Mouse (Mus musculus) regulatory T cell (primary cell): Measurements from ENCODE around the gene Frs2.
"Not testable (repeated sequence)": the region's sequence is repeated elsewhere in the genome, so short reads cannot be mapped to it uniquely, and the experiment has no call there.

Experiments
- in situ Hi-C: fragments of 300-600 bp; cut with MboI, MseI; formaldehyde crosslinking; loops from one replicate; pipeline ENCODE4 v1.15.1; 2025; ENCODE audit warnings: high pct_unique_total_duplicates

Frs2 gene

DNA sequence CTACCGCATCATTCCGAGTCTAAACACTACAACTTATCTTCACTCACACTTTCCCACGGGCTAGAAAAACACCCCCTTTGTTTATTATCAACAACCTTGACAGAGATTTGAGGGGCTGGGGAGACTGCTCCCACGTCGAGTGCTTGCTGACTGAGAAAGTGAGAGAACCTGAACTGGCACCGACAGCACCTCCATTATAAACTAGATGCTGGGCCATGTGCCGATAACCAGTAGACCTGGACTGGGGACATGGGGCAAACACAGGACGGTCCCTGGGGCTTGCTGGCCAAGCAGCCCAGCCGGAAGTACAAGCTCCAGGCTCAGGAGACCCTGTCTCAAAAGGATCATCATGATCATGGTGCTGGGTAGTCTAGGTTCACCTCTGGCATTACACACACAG is 1.9 kb downstream of the Frs2 start:
- in situ Hi-C loops = no loop called here

DNA sequence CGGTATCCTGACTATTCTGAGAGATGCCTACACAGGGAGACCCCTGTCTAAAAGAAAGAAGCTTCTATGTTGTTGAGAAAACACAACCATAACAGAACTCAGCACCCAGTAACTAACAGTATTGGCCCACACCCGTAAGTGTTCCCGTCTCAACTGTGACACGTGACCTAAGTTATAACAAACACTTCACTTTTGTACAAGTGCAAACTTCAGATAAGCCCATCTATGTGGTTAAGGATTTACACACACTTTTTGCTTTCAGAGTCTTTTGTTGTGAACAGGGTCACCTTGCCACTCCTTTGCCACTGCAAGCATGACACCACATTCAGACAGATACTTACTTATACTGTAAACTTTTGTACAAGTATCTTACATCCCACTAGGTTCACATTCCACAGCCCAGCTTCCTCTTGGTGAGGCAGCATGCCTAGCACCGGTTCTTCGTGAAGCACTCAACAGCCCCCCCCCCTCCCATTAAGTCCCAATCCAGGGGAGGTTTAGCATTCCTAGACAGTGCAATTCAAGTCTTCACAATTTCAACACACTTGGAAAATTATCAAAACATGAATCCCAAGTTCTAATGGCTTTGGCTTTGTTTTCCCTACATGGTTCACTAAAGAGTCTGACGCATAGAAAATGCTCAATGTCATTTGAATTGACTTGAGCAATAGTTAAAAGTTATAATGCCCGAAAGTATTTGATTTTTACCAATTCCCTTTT is 2.6 kb downstream of the Frs2 start:
- in situ Hi-C loops = no loop called here

DNA sequence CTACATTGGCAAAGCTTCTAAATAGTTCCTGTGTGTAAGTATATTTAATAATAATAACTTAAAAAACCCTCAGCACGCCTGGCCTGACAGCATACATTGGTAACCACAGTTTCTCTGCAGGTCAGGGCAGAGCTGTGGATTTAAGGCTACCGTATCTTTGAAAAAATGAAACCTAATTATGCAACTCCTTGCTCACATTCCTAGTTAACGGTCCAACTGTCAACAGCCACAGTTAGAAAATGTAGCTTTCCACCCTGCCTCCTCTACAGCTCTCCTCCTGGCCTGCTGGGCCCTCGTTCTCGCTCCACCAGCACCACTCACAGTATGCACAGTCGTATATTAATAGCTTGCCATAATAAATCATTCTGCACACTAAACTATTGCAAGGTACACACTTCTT is 3.7 kb downstream of the Frs2 start:
- in situ Hi-C loops = no loop called here

- in situ Hi-C loops = no loop called here
Measured at GRCm38 (mm10) chr10:117144071-117144470, 4.3 kb downstream of the Frs2 start.

GRCm38 (mm10) chr10:117143311-117143710 is 5.0 kb downstream of the Frs2 start:
- in situ Hi-C loops = no loop called here

- in situ Hi-C loops = no loop called here
Measured at GRCm38 (mm10) chr10:117141939-117142552, 6.3 kb downstream of the Frs2 start.

- in situ Hi-C loops = not testable (repeated sequence)
Measured at GRCm38 (mm10) chr10:117131506-117131905, 16.8 kb downstream of the Frs2 start.

- in situ Hi-C loops = no loop called here
Measured at GRCm38 (mm10) chr10:117130037-117130436, 18.3 kb downstream of the Frs2 start.

DNA sequence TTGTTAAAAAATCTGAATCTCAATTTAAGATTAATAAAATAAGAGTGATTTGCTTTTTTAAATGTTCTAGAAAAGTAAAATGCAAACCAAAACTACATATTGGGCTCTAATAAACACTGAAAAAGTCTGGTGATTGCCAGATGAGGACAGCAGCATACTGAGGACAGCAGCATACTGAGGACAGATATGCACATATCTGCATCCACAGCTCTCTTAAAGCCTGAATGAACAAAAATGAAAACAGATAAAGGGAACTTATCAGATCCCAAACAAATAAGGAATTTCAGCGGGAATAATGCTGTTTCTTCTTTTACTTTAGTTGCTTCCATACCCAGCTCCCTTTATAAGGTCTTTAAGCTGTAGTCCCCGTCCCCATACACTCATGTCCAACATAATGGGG is 19.6 kb downstream of the Frs2 start:
- in situ Hi-C loops = no loop called here

GRCm38 (mm10) chr10:117127480-117127879 is 20.9 kb downstream of the Frs2 start:
- in situ Hi-C loops = no loop called here

- in situ Hi-C loops = no loop called here
Measured at GRCm38 (mm10) chr10:117126719-117127118, 21.6 kb downstream of the Frs2 start.

DNA sequence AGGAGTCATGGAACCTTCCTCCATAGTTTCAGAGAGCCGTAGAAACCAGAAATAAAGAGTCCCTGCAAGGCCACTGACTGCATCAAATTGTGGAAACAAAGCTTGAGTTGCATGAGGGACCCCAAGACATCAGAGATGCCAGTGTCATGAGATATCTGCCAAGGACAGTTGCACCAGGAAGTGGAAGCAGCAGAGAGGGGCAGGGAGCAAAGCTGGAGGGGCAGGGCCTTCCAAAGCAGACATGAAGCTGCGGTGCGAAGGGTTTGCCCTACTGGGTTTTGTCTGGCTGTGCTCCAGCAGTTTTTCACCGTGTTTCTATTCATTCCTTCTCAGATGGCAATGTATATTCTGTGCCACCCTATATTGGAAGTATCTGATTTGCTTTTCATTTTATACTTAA is 22.1 kb downstream of the Frs2 start:
- in situ Hi-C loops = no loop called here

DNA sequence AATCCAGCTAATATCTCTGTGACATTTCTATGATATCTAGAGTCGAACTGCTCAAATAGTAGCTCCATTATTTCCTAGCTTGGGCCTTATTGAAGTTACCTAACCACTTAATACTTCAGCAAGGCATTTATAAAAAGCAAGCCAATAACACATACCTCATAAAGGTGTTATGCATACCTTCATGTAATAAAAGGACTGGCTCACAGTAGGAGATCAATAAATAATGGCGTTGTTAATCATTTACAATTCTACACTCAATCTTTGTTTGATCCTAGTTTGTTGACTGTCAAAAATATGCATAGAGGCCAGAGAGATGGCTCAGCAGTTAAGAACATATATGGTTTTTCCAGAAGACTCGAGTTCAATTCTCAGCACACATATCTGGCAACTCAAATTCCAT is 26.9 kb downstream of the Frs2 start:
- in situ Hi-C loops = no loop called here

- in situ Hi-C loops = no loop called here
Measured at GRCm38 (mm10) chr10:117120051-117120666, 28.2 kb downstream of the Frs2 start.

GRCm38 (mm10) chr10:117119531-117119930 is 28.8 kb downstream of the Frs2 start:
- in situ Hi-C loops = no loop called here

- in situ Hi-C loops = no loop called here
Measured at GRCm38 (mm10) chr10:117118421-117118831, 29.9 kb downstream of the Frs2 start.

DNA sequence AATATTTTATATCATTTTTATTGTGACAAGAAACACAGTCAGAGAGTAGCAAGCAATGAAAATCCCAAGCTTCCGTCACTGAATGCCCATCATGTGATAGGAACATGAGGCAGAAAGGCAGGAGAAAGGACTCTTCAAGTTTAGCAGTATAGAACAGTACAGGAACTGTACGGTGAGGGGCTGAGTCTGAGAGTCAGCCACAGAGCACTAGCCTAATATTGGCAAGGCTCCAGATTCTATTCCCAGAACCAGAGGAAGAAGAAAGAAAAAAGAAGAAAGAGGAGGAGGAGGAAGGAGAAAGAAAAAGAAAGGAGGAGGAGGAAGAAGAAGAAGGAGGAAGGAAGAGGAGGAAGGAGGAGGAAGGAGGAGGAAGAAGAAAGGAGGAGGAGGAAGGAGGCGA is 32.7 kb downstream of the Frs2 start:
- in situ Hi-C loops = no loop called here

GRCm38 (mm10) chr10:117112545-117112944 is 35.8 kb downstream of the Frs2 start:
- in situ Hi-C loops = no loop called here

- in situ Hi-C loops = no loop called here
Measured at GRCm38 (mm10) chr10:117111455-117111854, 36.9 kb downstream of the Frs2 start.

- in situ Hi-C loops = no loop called here
Measured at GRCm38 (mm10) chr10:117110271-117110670, 38.1 kb downstream of the Frs2 start.

GRCm38 (mm10) chr10:117106686-117107085 is 41.6 kb downstream of the Frs2 start:
- in situ Hi-C loops = no loop called here

- in situ Hi-C loops = no loop called here
Measured at GRCm38 (mm10) chr10:117106244-117106643, 42.1 kb downstream of the Frs2 start.

DNA sequence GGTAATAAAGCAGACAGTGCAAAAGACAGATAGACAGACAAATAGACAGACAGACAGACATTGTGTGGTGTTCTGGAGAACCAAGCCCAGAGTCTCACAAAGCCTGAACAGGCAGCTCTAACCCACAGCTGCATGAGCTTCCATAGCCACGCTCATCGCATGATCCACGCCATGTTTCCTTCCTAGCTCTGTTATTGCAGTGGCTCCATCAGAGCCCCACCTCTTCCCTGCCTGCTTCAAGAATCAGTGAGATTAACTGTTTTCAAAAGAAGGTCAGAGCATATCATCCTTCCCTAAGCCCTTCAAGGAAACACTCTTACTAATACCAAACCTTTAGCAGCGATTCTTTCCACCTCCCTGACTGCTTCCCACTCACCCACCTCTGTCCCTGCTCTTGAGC is 43.3 kb downstream of the Frs2 start:
- in situ Hi-C loops = no loop called here
